Mouse (Mus musculus) retina, adult 2 months (tissue): ENCODE measurements around the gene Marcksl1.
A peak's percentile ranks its signal among the peaks of the same experiment; 100 is the strongest.
"Not testable (repeated sequence)": the region's sequence is repeated elsewhere in the genome, so short reads cannot be mapped to it uniquely, and the experiment has no call there.

ENCODE experiments used
- DNase-seq: peaks from one replicate; pipeline ENCODE4 v3.0.0-alpha.2; 2012; ENCODE audit warnings: low read depth, low spot score

The Marcksl1 gene

GRCm38 (mm10) chr4:129509650-129510049 lies 3.7 kb upstream of the Marcksl1 start:
- DNase-seq = no peak

- no peak for DNase-seq
Measured at GRCm38 (mm10) chr4:129510723-129511412, 2.5 kb upstream of the Marcksl1 start.

GRCm38 (mm10) chr4:129511413-129512096 lies 1.8 kb upstream of the Marcksl1 start:
- no peak for DNase-seq

- no peak for DNase-seq
Measured at GRCm38 (mm10) chr4:129513891-129514290, 510 bp downstream of the Marcksl1 start.

GRCm38 (mm10) chr4:129514300-129514898 lies 1.0 kb downstream of the Marcksl1 start:
- no peak for DNase-seq

GRCm38 (mm10) chr4:129516925-129517324 lies 3.5 kb downstream of the Marcksl1 start:
- DNase-seq = no peak

- no peak for DNase-seq
Measured at GRCm38 (mm10) chr4:129518519-129518918, 5.1 kb downstream of the Marcksl1 start.

- no peak for DNase-seq
Measured at GRCm38 (mm10) chr4:129525338-129525737, 12.0 kb downstream of the Marcksl1 start.

GRCm38 (mm10) chr4:129525889-129526288 lies 12.5 kb downstream of the Marcksl1 start:
- no peak for DNase-seq

- DNase-seq = not testable (repeated sequence)
Measured at GRCm38 (mm10) chr4:129528901-129529300, 15.5 kb downstream of the Marcksl1 start.

- DNase-seq = no peak
Measured at GRCm38 (mm10) chr4:129540012-129540411, 26.6 kb downstream of the Marcksl1 start.

- DNase-seq = no peak
Measured at GRCm38 (mm10) chr4:129541868-129542591, 28.6 kb downstream of the Marcksl1 start.

GRCm38 (mm10) chr4:129542592-129543141 lies 29.3 kb downstream of the Marcksl1 start, which contains the start of gene Hdac1:
Hdac1 (minus strand) TSS chr4:129542713.
- peak; percentile 94 for DNase-seq

GRCm38 (mm10) chr4:129544106-129544505 lies 30.7 kb downstream of the Marcksl1 start:
- no peak for DNase-seq

GRCm38 (mm10) chr4:129547631-129548030 lies 34.2 kb downstream of the Marcksl1 start:
- DNase-seq = not testable (repeated sequence)

GRCm38 (mm10) chr4:129549306-129549705 lies 35.9 kb downstream of the Marcksl1 start:
- no peak for DNase-seq

- no peak for DNase-seq
Measured at GRCm38 (mm10) chr4:129550295-129550694, 36.9 kb downstream of the Marcksl1 start.

- not testable (repeated sequence) for DNase-seq
Measured at GRCm38 (mm10) chr4:129554512-129554911, 41.1 kb downstream of the Marcksl1 start.

- DNase-seq = no peak
Measured at GRCm38 (mm10) chr4:129555421-129555861, 42.1 kb downstream of the Marcksl1 start.

GRCm38 (mm10) chr4:129555862-129556531 lies 42.6 kb downstream of the Marcksl1 start:
- no peak for DNase-seq
